Mouse (Mus musculus) B cell, adult 67 days (primary cell): Measurements from ENCODE around the gene 4930402H24Rik. TPM values are rescaled to one million over a fixed set of nuclear protein-coding genes. Genes with fewer than 3 reads are reported as not detected.

ENCODE experiments used
- total RNA-seq, 2 experiments: library from RNA; stranded (reverse); gene quantifications; 4 replicates each; pipeline ENCODE4 v1.2.4; 2023

4930402H24Rik gene
- 10 to 100 TPM; 15.5 to 27.8 TPM for total RNA-seq

DNA sequence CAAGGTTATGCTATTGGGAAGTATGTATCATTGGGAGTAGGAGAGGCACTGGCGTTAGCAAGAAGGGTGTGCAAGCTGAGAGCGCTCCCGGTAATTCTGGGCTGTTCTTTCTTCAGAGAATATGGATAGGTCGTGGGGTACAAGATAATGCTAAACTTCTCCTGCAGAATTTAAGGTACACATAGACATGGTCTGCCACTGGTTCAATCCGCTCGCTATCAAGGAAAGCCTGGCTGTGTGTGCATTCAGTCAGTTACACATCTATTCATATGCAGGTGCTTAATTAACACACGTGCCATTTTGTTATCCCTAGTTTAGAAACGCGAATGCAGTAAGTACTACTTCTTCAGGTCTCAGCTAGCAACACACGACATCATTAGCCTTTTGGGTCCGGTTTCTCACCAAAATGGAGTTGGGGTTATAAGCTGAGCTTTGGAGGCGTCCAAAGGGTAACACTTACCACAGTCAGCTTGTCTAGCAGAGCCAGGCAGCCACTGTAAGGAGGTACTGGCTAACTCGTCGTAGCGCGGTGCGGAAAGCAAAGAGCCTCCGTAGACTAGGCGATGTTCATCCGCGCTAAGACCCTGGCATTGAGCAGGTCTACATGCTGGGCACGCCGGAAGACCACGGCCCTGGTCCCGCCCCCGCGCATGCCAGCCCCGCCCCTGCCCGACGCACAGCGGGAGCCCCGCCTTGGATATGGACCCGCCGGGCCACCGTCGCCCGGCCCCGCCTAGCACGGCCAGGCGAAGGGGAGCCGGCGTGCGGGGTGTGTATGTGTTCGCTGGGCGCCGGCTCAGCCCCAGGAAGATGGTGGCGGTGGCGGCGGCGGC, at the start of gene 4930402H24Rik, which contains the start of gene Atrn:
4930402H24Rik (minus strand) TSS at position 656 of the 833 bp plus-strand sequence.
Atrn (plus strand) TSS at position 745 of the 833 bp plus-strand sequence.

GRCm38 (mm10) chr2:130697153-130697810, 208.9 kb downstream of the 4930402H24Rik start, which contains the start of gene Slc4a11:
Gene Slc4a11 (minus strand): TSS chr2:130697519.

DNA sequence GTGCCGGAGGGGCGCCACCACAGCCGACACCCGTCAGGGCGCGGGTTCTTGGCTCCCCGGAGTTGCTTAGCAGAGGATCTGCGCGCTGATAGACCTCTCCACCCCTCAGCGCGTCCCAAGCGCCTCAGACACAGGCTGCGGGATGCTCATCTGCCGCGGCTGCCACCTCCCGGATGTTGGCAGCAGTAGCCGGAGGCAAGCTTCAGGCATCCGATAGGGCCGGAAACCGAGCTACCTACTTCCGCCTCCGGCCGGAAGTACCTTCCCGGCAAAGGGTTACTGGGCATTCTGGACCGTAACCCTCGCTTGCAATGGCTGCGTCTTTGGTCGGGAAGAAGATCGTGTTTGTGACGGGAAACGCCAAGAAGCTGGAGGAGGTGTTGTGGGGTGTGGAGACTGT, 238.6 kb downstream of the 4930402H24Rik start, which contains the start of gene Itpa:
Itpa (plus strand) TSS at position 52 of the 400 bp plus-strand sequence.

DNA sequence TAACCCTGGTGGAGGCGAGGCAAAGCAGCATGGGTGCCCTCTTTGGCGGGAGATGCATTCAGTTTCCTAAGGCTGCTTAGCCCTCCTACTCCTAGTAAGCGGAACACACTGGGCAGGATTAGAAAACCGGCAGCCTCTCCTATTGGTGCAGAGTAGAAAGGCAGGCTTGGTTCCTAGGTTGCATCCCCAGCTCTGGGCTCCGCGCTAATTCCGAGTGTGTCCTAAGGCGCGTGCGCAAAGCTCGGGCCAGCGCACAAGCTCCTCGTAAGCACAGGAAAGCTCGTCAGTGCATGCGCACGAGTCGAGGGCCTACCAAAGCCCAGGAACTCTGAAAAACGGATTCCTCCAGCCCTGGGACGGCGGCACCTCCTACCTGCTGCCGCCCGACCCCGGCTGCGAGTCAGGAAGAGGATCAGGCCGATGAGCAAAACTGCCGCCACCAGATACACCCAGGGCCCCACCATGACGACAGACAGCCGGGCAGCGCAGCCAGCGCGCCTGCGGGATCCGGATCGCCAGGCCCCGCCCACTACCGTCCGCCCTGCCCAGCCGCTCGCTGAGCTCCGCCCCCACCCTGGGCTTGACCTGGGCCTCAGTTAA, 242.0 kb downstream of the 4930402H24Rik start, which contains the start of gene Ddrgk1:
Ddrgk1 (minus strand) TSS at position 558 of the 600 bp plus-strand sequence.

Other genes with a start within 250 kb of the 4930402H24Rik start
- gene Ddrgk1, start 241.7 kb downstream of the 4930402H24Rik start, total RNA-seq = 100 to 1,000 TPM; 143 to 150 TPM
- gene Itpa, start 238.8 kb downstream of the 4930402H24Rik start, total RNA-seq = 10 to 100 TPM; 17.8 to 22.2 TPM
- gene Slc4a11, start 208.9 kb downstream of the 4930402H24Rik start, total RNA-seq = 1 to 10 TPM; 5.8 to 7.1 TPM
- gene Atrn, start 89 bp upstream of the 4930402H24Rik start, total RNA-seq = 10 to 100 TPM; 20.9 to 23.1 TPM
- not detected for gene Gfra4, start 136.7 kb upstream of the 4930402H24Rik start, total RNA-seq
- gene Adam33, start 157.4 kb upstream of the 4930402H24Rik start, total RNA-seq = not detected
- under 1 TPM in 1 of 2 experiments, not detected in 1; 0.32 TPM for gene Siglec1, start 180.4 kb upstream of the 4930402H24Rik start, total RNA-seq
- under 1 TPM in 1 of 2 experiments, not detected in 1; 0.35 TPM for gene Hspa12b, start 220.9 kb upstream of the 4930402H24Rik start, total RNA-seq
- gene Gm11037, start 227.1 kb upstream of the 4930402H24Rik start, total RNA-seq = not detected